In genomic region chr4:114334850-114335249, GRCm38 (mm10) we compare ENCODE assay signal across 12 mouse cellular contexts.
"Had no signal": no experiment of that assay in that cellular context is flagged by ENCODE, and none has a peak within 500 bp of the region (broad histone marks: within the 10 kb centered on the region; RNA-seq: fewer than 3 reads in every experiment).

No protein-coding gene starts in this region.

- DNase-seq: retina, postnatal 1 day; right cerebral cortex, adult 18-20 months; right cerebral cortex, postnatal 14 days; right cerebral cortex, postnatal 25 days; right cerebral cortex, postnatal 4 days; spleen, adult 18-20 months; thymus, adult 18-20 months; thymus, adult 2 months; thymus, postnatal 14 days; thymus, postnatal 25 days; thymus, postnatal 36 days; thymus, postnatal 4 days had no signal
